Mouse (Mus musculus) CD4-positive, CD25-positive, alpha-beta regulatory T cell, adult 2 months (primary cell): ENCODE measurements around the gene Paxip1.

ENCODE experiments used
- DNase-seq: peaks from one replicate; pipeline ENCODE4 v3.0.0-alpha.2; 2012; ENCODE audit warnings: low read depth, low spot score

Gene Paxip1

DNA sequence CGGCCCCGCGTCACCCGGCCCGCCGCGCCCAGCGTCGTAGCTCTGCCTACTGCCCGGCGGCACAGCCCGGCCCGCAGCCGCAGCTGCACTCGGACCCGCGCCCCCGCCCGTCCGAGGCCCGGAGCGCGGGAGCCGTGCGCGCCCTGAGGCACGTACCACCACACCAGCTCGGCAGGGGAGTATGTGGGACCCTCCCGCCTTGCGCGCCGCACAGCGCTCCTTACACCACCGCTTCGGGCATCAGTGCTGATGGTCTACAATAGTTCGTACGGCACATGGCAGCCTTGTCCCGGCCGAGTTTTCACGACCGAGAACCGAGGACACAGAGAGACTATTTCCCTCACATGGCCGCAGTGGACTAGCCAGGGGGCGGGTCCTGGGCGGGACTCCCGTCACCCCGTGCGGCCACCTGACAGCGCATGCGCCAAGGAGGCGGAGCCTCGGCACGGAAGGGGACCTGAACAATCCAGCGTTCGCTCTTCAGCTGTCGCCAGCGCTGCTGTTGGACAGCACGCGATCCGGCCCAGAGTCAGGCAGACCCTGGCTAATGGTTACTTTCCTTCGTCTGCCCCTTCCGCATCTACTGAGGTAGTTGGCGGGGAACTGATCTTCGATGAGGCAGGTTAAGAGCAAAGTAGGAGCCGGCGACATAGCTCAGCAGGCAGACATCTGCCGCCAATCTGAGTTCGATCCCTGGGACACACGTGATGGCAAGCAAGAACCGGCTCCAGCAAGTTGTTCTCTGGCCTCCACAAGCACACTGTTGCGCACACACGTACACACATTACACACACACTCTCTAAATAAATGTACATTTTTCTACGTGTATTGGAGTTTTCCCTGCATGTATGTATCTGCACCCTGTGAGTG, at the start of gene Paxip1:
TSS of gene Paxip1 (minus strand) at position 389 of the 870 bp plus-strand sequence.
- DNase-seq: peak; percentile 98

DNA sequence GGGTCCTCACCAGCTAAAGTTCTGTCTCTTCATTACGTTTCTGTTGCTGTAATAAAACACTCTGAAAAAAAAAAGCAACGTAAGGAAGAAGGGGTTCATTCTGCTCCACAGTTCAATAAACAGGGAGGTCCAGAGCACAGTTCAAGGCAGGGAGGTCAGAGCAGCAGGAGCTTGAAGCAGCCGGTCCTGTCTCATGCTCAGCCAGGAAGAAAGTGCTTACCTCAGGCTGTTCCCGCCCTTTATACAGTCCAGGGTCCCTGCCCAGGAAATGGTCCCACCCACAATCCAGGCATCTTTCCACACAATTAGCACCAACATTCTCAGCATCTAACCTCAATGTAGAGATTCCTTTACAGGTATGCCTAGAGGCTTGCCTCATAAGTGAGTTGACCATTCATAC, 46.6 kb upstream of the Paxip1 start:
- DNase-seq: no peak

GRCm38 (mm10) chr5:27835096-27835495, 43.6 kb upstream of the Paxip1 start:
- no peak for DNase-seq

GRCm38 (mm10) chr5:27827971-27828370, 36.5 kb upstream of the Paxip1 start:
- DNase-seq: no peak

GRCm38 (mm10) chr5:27821161-27821560, 29.7 kb upstream of the Paxip1 start:
- no peak for DNase-seq

DNA sequence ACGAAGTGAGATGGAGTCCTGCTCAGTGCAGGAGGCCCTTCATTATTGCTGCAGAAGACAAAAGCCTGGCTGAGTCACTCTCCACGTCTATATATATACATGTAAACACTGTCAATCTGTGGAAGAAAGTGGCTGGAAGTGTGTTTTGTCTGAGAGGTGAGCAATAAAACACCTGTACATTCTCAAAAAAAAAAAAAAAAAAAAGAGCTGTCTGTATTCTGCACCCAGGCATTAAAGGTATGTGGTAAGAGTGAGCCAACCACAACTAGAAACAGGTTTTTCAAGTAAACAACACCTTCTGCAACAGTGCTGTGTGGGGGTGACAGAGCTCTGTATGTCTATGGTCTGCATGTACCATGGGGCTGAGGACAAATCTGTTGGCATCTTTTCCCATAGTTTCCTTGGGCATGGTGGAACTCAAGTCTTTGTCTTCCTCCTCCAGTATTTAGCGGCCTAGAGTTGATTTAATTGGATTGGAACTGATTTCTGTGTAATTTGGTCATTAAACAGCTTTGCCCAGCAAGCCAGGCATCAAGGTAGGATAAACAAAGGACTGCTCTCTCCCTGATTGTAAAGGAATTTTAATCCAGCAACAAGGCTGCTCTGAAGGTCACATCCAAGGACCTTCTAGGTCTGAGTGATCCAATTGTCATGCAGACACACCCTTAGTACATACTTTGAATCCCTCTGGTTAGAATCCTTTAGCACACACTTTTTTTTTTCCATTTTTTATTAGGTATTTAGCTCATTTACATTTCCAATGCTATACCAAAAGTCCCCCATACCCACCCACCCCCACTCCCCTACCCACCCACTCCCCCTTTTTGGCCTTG, 27.6 kb upstream of the Paxip1 start:
- no peak for DNase-seq

DNA sequence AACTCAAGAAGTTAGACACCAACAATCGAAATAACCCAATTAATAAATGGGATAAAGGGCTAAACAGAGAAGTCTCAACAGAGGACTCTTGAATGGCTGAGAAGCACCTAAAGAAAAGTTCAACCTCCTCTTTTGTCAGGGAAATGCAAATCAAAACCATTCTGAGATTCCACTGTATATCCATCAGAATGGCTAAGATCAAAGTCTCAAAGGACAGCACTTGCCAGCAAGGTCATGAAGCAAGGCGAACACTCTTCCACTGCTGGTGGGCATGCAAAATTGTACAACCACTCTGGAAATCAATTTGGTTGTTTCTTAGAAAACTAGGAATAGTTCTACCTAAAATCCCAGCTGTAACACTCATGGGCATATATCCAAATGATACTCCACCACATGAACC, 22.8 kb upstream of the Paxip1 start:
- DNase-seq: no peak

DNA sequence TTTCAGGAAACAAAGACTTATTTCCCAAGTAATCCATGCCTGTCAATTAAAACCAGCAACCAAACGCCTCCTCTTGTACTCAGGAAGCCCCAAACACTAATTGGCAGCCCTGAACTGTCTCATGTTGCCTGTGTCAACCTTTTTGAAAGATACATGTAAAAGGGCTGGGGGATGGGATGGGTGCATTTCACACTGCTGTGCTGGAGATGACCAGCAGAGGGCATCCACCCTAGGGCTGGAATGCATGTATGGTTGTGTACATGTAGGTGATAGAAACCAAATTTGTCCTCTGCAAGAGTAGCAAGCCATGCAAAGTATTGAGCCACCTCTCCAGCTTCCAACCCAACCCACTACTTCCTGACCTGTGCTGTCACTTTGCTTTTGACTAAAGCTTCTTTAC, 2.4 kb upstream of the Paxip1 start:
- DNase-seq: peak; percentile 91

- DNase-seq: peak; percentile 17
Observed at GRCm38 (mm10) chr5:27792531-27793205, 1.2 kb upstream of the Paxip1 start.

DNA sequence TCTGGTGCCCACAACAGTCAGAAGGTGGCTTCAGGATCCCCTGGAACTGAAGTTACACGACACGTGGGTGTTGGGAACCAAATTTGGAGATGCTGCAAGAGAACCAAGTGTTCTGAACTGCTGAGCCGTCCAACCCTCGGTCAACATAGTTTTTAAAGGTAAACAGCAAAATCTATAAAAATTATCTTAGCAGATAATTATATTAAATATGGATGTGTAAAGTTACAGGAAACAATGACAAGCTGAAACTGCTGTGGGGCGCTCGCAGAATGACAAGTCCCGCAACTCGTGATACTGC, 631 bp upstream of the Paxip1 start:
- DNase-seq: no peak

- no peak for DNase-seq
Observed at GRCm38 (mm10) chr5:27790910-27791288, 592 bp downstream of the Paxip1 start.

DNA sequence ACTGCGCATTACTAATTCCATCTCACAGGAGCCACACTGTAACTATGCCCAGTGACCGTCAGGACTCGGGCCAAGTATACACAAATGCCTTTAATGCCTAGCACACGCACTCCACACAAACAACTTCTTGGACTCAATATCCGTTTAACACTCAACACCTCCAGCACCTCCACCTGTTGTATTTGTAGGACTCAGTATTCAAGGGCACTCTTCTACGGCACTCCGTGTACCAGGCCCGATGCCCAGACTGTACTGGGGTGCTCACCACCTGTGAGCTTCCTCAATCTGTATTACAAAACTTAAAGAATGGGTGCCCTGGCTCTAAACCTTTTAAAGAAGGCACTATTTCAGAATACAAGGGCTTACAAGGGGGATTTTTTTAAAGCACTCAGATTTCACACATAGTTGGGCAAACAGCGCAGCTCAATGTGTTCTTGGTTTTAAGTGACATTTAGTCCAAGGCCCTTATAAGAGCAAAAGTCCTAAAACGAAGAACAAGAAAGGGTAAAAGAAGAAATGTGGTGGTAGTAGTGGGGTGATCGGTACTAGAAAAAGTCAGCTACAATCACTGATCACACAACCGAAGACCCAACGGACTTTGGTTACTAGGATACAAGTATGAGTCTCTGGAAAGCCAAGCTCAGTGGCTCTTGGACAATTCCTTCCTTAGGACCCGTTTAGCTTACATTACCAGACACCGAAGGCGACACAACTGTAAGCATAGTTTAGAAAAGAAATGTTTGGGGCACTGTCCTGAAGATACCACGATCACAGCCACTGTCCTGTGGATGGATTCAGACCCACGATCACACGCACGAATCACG, 1.2 kb downstream of the Paxip1 start:
- DNase-seq: no peak

GRCm38 (mm10) chr5:27789586-27789985, 1.9 kb downstream of the Paxip1 start:
- DNase-seq: no peak

DNA sequence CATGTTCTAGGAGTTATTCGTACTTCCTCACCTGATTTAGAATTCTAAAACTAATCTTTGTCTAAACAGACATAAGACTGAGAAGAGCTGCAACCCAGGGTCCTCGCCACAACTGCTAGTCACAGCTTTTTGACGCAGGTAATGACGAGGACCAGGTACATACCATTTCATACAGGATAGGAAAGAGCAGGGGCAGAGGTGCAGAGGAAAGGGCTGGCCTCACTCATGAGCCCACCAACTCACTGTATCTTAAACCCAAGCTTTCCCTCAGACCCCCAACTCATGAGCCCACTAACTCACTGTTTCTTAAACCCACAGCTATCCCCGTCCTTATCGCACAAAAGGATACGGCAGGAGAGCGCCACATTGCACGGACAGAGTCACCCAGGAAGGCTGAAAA, 8.1 kb downstream of the Paxip1 start:
- no peak for DNase-seq

- DNase-seq: no peak
Observed at GRCm38 (mm10) chr5:27767948-27768347, 23.5 kb downstream of the Paxip1 start.

DNA sequence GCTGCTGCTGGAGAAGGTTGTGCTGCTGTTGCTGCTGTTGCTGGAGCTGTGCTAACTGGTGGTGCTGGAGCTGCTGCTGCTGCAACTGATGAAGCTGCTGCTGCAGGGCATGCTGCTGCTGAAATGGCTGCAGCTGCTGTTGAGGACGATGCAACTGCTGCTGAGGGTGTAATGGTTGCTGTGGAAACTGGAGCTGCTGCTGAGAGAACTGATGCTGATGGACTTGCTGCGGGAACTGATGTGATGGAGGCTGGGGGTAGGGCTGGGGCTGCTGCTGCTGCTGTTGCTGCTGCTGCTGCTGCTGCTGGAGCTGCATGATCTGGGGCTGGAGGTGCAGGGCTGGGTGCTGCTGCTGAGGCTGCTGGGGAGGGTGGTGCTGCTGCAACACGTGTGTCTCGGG, 25.7 kb downstream of the Paxip1 start:
- DNase-seq: no peak

GRCm38 (mm10) chr5:27744944-27745343, 46.5 kb downstream of the Paxip1 start:
- DNase-seq: no peak

GRCm38 (mm10) chr5:27739216-27739615, 52.3 kb downstream of the Paxip1 start:
- DNase-seq: no peak

DNA sequence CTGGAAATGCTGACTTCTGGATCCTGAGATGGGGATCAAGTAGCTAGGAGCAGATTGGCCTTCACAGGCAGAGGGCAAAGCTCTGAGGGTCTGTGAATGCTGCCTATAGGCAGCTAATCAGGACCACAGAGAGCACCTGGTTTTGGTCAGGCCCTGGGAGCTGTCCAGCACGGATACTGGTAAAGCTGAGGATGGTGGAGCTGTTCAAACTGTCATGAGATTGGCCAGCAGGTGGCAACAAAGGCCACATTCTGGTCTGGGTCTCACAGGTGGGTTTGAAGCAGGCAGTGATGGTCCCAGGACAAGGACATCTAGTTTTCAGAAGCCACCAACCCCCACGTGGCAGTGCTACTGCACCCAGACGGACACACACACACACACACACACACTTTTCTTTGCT, 54.3 kb downstream of the Paxip1 start:
- peak; percentile 39 for DNase-seq

GRCm38 (mm10) chr5:27732288-27732868, 59.1 kb downstream of the Paxip1 start:
- no peak for DNase-seq

DNA sequence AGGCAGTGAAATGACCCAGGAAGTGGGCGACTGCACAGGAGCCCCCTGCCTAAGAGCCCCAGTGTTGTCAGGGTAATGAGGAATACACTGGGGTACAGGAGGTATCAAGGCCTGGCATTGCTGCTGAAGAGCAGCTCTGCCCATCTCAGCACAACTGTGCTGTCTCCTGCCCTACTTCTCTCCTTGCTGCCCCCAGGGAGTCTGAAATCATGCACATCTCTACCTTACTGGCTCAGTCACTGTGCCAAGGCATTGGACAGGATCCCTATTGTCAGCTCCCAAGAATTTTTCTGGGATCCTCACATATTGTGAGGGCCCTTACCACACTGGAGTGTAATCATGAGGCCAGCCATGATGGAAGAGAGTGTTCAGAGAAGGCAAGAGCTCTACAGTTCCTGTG, 60.1 kb downstream of the Paxip1 start:
- DNase-seq: no peak
